13 mouse cellular contexts compared by ENCODE assay signal in genomic region chr9:121666957-121667630, GRCm38 (mm10). TPM values are rescaled to one million over a fixed set of nuclear protein-coding genes. Genes with fewer than 3 reads are reported as not detected.
DNase-seq lines count a peak whose midpoint lies in the region; ATAC-seq and TF ChIP-seq lines count a peak whose summit lies in the region.
"Had no signal": no experiment of that assay in that cellular context is flagged by ENCODE, and none has a peak within 500 bp of the region (broad histone marks: within the 10 kb centered on the region; RNA-seq: fewer than 3 reads in every experiment).

No protein-coding gene starts in this region.

- TF ChIP-seq EP300 in lung, postnatal 0 days (IDR thresholded peaks at IDR 0.05) = no peak

- no peak overlapping the region for H3K4me3 ChIP-seq in lung, postnatal 0 days (ENCODE audit: low read depth, low read length)
- no peak overlapping the region for H3K4me3 ChIP-seq in hindbrain, embryonic 12.5 days
- H3K4me3 ChIP-seq: embryonic facial prominence, embryonic 13.5 days; heart, adult 2 months; limb, embryonic 15.5 days had no signal

- H3K4me1 ChIP-seq in lung, postnatal 0 days (ENCODE audit: insufficient read depth, low read depth, low read length) = peaks cover 7% of the 10 kb centered on the region
- H3K4me1 ChIP-seq in hindbrain, embryonic 12.5 days = peaks cover 40% of the 10 kb centered on the region

- H3K36me3 ChIP-seq in lung, postnatal 0 days (ENCODE audit: insufficient read depth, low read length) = no peaks in the 10 kb centered on the region
- no peaks in the 10 kb centered on the region for H3K36me3 ChIP-seq in hindbrain, embryonic 12.5 days
- H3K36me3 ChIP-seq: embryonic facial prominence, embryonic 13.5 days; limb, embryonic 15.5 days had no signal

- H3K9ac ChIP-seq in lung, postnatal 0 days (replicated peaks; ENCODE audit: low read depth) = no peak overlapping the region
- H3K9ac ChIP-seq in hindbrain, embryonic 12.5 days = no peak overlapping the region; the same call in 1 of the 2 replicates
- H3K9ac ChIP-seq: embryonic facial prominence, embryonic 13.5 days; limb, embryonic 15.5 days had no signal

- no peaks in the 10 kb centered on the region for H3K9me3 ChIP-seq in lung, postnatal 0 days (ENCODE audit: low read length)
- no peaks in the 10 kb centered on the region for H3K9me3 ChIP-seq in hindbrain, embryonic 12.5 days (replicated peaks)
- H3K9me3 ChIP-seq: embryonic facial prominence, embryonic 13.5 days; limb, embryonic 15.5 days had no signal

- no peak overlapping the region for H3K4me2 ChIP-seq in lung, postnatal 0 days (replicated peaks; ENCODE audit: low read depth, low read length)
- no peak overlapping the region for H3K4me2 ChIP-seq in hindbrain, embryonic 12.5 days (replicated peaks)
- H3K4me2 ChIP-seq: embryonic facial prominence, embryonic 13.5 days; limb, embryonic 15.5 days had no signal

- no peak; the same call in 1 of the 2 replicates for TF ChIP-seq CTCF in lung, postnatal 0 days (IDR thresholded peaks at IDR 0.05)

- no peak overlapping the region for H3K27ac ChIP-seq in lung, postnatal 0 days (ENCODE audit: low read length)
- H3K27ac ChIP-seq in hindbrain, embryonic 12.5 days = peak overlapping the region; percentile 64
- H3K27ac ChIP-seq: embryonic facial prominence, embryonic 13.5 days; heart, adult 2 months; limb, embryonic 15.5 days had no signal

- 65% methylated on average over 16 of the region's 16 CpGs for WGBS in lung, postnatal 0 days
- 57% methylated on average over 16 of the region's 16 CpGs for WGBS in hindbrain, embryonic 12.5 days

- DNase-seq in cerebellum, postnatal 10 days = peak; percentile 80 to 89
- no peak for DNase-seq in cerebellum, adult 9-11 months
- DNase-seq in lung, postnatal 0 days (ENCODE audit: low spot score) = peak; percentile 32
- no peak for DNase-seq in lung, postnatal 36 days
- DNase-seq in right cerebral cortex, adult 2 months (ENCODE audit: low spot score in 2 of 2) = peak; percentile 52 to 62
- DNase-seq in spleen, postnatal 14 days (ENCODE audit: low spot score in 2 of 2) = no peak
- DNase-seq in adrenal gland, postnatal 14 days = no peak
- DNase-seq: heart, adult 2 months; kidney, adult 18-20 months had no signal

- peak; percentile 20; the same call in 1 of the 2 replicates for ATAC-seq in lung, postnatal 0 days
- ATAC-seq in hindbrain, embryonic 12.5 days (ENCODE audit: low FRiP score) = peak; percentile 44; the same call in 1 of the 2 replicates

- peaks cover 25% of the 10 kb centered on the region for H3K27me3 ChIP-seq in lung, postnatal 0 days (replicated peaks; ENCODE audit: insufficient read depth, low read length)
- H3K27me3 ChIP-seq in hindbrain, embryonic 12.5 days = peaks cover 43% of the 10 kb centered on the region

RNA-seq across cellular contexts. Expression of gene Vipr1, which starts 24.6 kb away (rescaled TPM):
- polyA plus RNA-seq in lung, postnatal 0 days (2015; fragmentation: Nextera tagmentation; extraction: Ambion mirVana) = 0.20 and 0.29 TPM in 2 replicates
- polyA plus RNA-seq in hindbrain, embryonic 12.5 days (2016; fragmentation: Nextera tagmentation; extraction: Ambion mirVana) = 0.44 and 0.66 TPM in 2 replicates
- 2.7 and 3.7 TPM in 2 replicates for total RNA-seq in adrenal gland, postnatal 14 days (2021)
- total RNA-seq: MEL had no signal

RNA-seq across cellular contexts. Expression of gene Lyzl4, which starts 25.2 kb away (rescaled TPM):
- not detected in 2 replicates for polyA plus RNA-seq in lung, postnatal 0 days (2015; fragmentation: Nextera tagmentation; extraction: Ambion mirVana)
- polyA plus RNA-seq in hindbrain, embryonic 12.5 days (2016; fragmentation: Nextera tagmentation; extraction: Ambion mirVana) = 0.33 TPM in 1 of 2 replicates, not detected in the other
- not detected in 2 replicates for total RNA-seq in adrenal gland, postnatal 14 days (2021)
- total RNA-seq: heart, adult 2 months; MEL had no signal

RNA-seq across cellular contexts. Expression of gene Sec22c, which starts 38.2 kb away (rescaled TPM):
- 6.1 and 7.7 TPM in 2 replicates for polyA plus RNA-seq in lung, postnatal 0 days (2015; fragmentation: Nextera tagmentation; extraction: Ambion mirVana)
- polyA plus RNA-seq in hindbrain, embryonic 12.5 days (2016; fragmentation: Nextera tagmentation; extraction: Ambion mirVana) = 25.9 and 28.7 TPM in 2 replicates
- total RNA-seq in adrenal gland, postnatal 14 days (2021) = 4.2 and 6.5 TPM in 2 replicates

RNA-seq across cellular contexts. Expression of gene Ss18l2, which starts 43.0 kb away (rescaled TPM):
- 79.7 and 104 TPM in 2 replicates for polyA plus RNA-seq in lung, postnatal 0 days (2015; fragmentation: Nextera tagmentation; extraction: Ambion mirVana)
- polyA plus RNA-seq in hindbrain, embryonic 12.5 days (2016; fragmentation: Nextera tagmentation; extraction: Ambion mirVana) = 103 and 130 TPM in 2 replicates
- total RNA-seq in adrenal gland, postnatal 14 days (2021) = 48.4 and 54.4 TPM in 2 replicates

RNA-seq across cellular contexts. Expression of gene Nktr, which starts 51.9 kb away (rescaled TPM):
- 43.6 and 51.3 TPM in 2 replicates for polyA plus RNA-seq in lung, postnatal 0 days (2015; fragmentation: Nextera tagmentation; extraction: Ambion mirVana)
- 77.5 and 85.3 TPM in 2 replicates for polyA plus RNA-seq in hindbrain, embryonic 12.5 days (2016; fragmentation: Nextera tagmentation; extraction: Ambion mirVana)
- 78.1 and 84.8 TPM in 2 replicates for total RNA-seq in adrenal gland, postnatal 14 days (2021)

Comparison
In these comparisons a context has a peak if more than half of its experiments do, and no peak if none do; other contexts are left out.
1. DNase-seq: peak in cerebellum, postnatal 10 days (2 of 2), lung, postnatal 0 days (single experiment) and right cerebral cortex, adult 2 months (2 of 2); none in cerebellum, adult 9-11 months (single experiment), lung, postnatal 36 days (single experiment), spleen, postnatal 14 days (0 of 2) and adrenal gland, postnatal 14 days (single experiment).